Mouse (Mus musculus): ENCODE data around the gene Tmed6. TPM values are rescaled to one million over a fixed set of nuclear protein-coding genes. Genes with fewer than 3 reads are reported as not detected.
"Not testable (repeated sequence)": the region's sequence is repeated elsewhere in the genome, so short reads cannot be mapped to it uniquely, and the experiment has no call there.

Tmed6 gene
- total and polyA plus RNA-seq, 2 experiments from 2014 or later, result not detected

GRCm38 (mm10) chr8:107109816-107110435 lies 44.5 kb upstream of the Tmed6 start:
- DNase-seq (no peak), ATAC-seq (no peak)
- no peak overlapping the region for H3K4me3 ChIP-seq (ENCODE audit: low read depth, low read length)
- H3K36me3 ChIP-seq (ENCODE audit: insufficient read depth), result no peaks in the 10 kb centered on the region
- H3K4me2 ChIP-seq (ENCODE audit: low read depth), result no peak overlapping the region
- no peaks in the 10 kb centered on the region; the same call in 1 of the 2 replicates for H3K4me1 ChIP-seq (ENCODE audit: insufficient read depth)
- H3K9me3 ChIP-seq (ENCODE audit: low read length), result no peaks in the 10 kb centered on the region
- no peak for TF ChIP-seq CTCF (IDR thresholded peaks at IDR 0.05; ENCODE audit: low read depth)
- no peaks in the 10 kb centered on the region for H3K27me3 ChIP-seq (ENCODE audit: insufficient read depth, low read length)
- WGBS, result 88% methylated on average over 5 of the region's 5 CpGs
- H3K9ac ChIP-seq, result no peak overlapping the region
- no peak overlapping the region for H3K27ac ChIP-seq (ENCODE audit: low read depth, low read length)

GRCm38 (mm10) chr8:107108978-107109720 lies 43.7 kb upstream of the Tmed6 start:
- no peak for TF ChIP-seq CTCF (IDR thresholded peaks at IDR 0.05; ENCODE audit: low read depth)
- DNase-seq, result no peak
- WGBS, result 70% methylated on average over 23 of the region's 23 CpGs

GRCm38 (mm10) chr8:107108089-107108488 lies 42.6 kb upstream of the Tmed6 start:
- ATAC-seq; H3K4me1 ChIP-seq (ENCODE audit: insufficient read depth); H3K36me3 ChIP-seq (ENCODE audit: insufficient read depth); DNase-seq; H3K4me2 ChIP-seq (ENCODE audit: low read depth); H3K4me3 ChIP-seq (ENCODE audit: low read depth, low read length); H3K27me3 ChIP-seq (ENCODE audit: insufficient read depth, low read length); H3K27ac ChIP-seq (ENCODE audit: low read depth, low read length); H3K9ac ChIP-seq; H3K9me3 ChIP-seq (ENCODE audit: low read length): not testable (repeated sequence)
- 89% methylated on average over 5 of the region's 5 CpGs for whole genome bisulfite sequencing

More at GRCm38 (mm10) chr8:107108978-107109720, 43.7 kb upstream of the Tmed6 start:
- no peaks in the 10 kb centered on the region for H3K27me3 ChIP-seq (ENCODE audit: insufficient read depth, low read length)
- no peaks in the 10 kb centered on the region for H3K36me3 ChIP-seq (ENCODE audit: insufficient read depth)
- no peak overlapping the region for H3K9ac ChIP-seq
- no peaks in the 10 kb centered on the region; the same call in 1 of the 2 replicates for H3K4me1 ChIP-seq (ENCODE audit: insufficient read depth)
- H3K4me2 ChIP-seq (ENCODE audit: low read depth), result no peak overlapping the region
- no peak overlapping the region for H3K27ac ChIP-seq (ENCODE audit: low read depth, low read length)
- H3K9me3 ChIP-seq (ENCODE audit: low read length), result no peaks in the 10 kb centered on the region
- H3K4me3 ChIP-seq (ENCODE audit: low read depth, low read length), result no peak overlapping the region
- no peak for ATAC-seq

GRCm38 (mm10) chr8:107104547-107104946 lies 39.1 kb upstream of the Tmed6 start:
- H3K36me3 ChIP-seq (ENCODE audit: insufficient read depth), result no peaks in the 10 kb centered on the region
- TF ChIP-seq CTCF (IDR thresholded peaks at IDR 0.05; ENCODE audit: low read depth), result peak; percentile 87
- ATAC-seq (peak; percentile 32; the same call in 1 of the 2 replicates), DNase-seq (peak; percentile 79)
- H3K4me3 ChIP-seq (ENCODE audit: low read depth, low read length), result no peak overlapping the region
- no peaks in the 10 kb centered on the region for H3K4me1 ChIP-seq (ENCODE audit: insufficient read depth)
- H3K9me3 ChIP-seq (ENCODE audit: low read length), result no peaks in the 10 kb centered on the region
- no peak overlapping the region for H3K27ac ChIP-seq (ENCODE audit: low read depth, low read length)
- WGBS, result 10% methylated on average over 4 of the region's 4 CpGs
- H3K27me3 ChIP-seq (ENCODE audit: insufficient read depth, low read length), result no peaks in the 10 kb centered on the region
- H3K4me2 ChIP-seq (ENCODE audit: low read depth), result no peak overlapping the region
- no peak overlapping the region for H3K9ac ChIP-seq

GRCm38 (mm10) chr8:107100635-107101034 lies 35.2 kb upstream of the Tmed6 start:
- Histone ChIP-seq H3K4me1 (ENCODE audit: insufficient read depth) (no peaks in the 10 kb centered on the region), H3K27me3 (ENCODE audit: insufficient read depth, low read length) (no peaks in the 10 kb centered on the region), H3K36me3 (ENCODE audit: insufficient read depth) (no peaks in the 10 kb centered on the region), H3K4me3 (ENCODE audit: low read depth, low read length) (no peak overlapping the region), H3K9ac (no peak overlapping the region), H3K4me2 (ENCODE audit: low read depth) (no peak overlapping the region), H3K9me3 (ENCODE audit: low read length) (no peaks in the 10 kb centered on the region), H3K27ac (ENCODE audit: low read depth, low read length) (no peak overlapping the region)
- WGBS, result 94% methylated on average over 2 of the region's 2 CpGs
- no peak for ATAC-seq
- DNase-seq, result no peak
- TF ChIP-seq CTCF (IDR thresholded peaks at IDR 0.05; ENCODE audit: low read depth), result no peak

- Histone ChIP-seq H3K36me3 (ENCODE audit: insufficient read depth) (0 out of 2 replicates have a peak, but pooled peaks cover 5% of the 10 kb centered on the region), H3K27ac (ENCODE audit: low read depth, low read length) (peak within 1 kb of the TSS; percentile 89), H3K27me3 (ENCODE audit: insufficient read depth, low read length) (no peaks in the 10 kb centered on the region), H3K4me1 (ENCODE audit: insufficient read depth) (peaks cover 8% of the 10 kb centered on the region; the same call in 1 of the 2 replicates), H3K9me3 (ENCODE audit: low read length) (no peaks in the 10 kb centered on the region), H3K4me3 (ENCODE audit: low read depth, low read length) (peak within 1 kb of the TSS; percentile 74), H3K4me2 (ENCODE audit: low read depth) (peak within 1 kb of the TSS; percentile 59), H3K9ac (peak within 1 kb of the TSS; percentile 77)
- ATAC-seq, result peak; percentile 98
- DNase-seq, result peak; percentile 97
- 4% methylated on average over 38 of the region's 39 CpGs for WGBS
- TF ChIP-seq CTCF (IDR thresholded peaks at IDR 0.05; ENCODE audit: low read depth), result no peak
These were observed 31.1 kb upstream of the Tmed6 start, which contains the start of gene Terf2 for GRCm38 (mm10) chr8:107096366-107097036. Gene Terf2, minus strand, starts transcription at chr8:107096547.

Data from forebrain, postnatal 0 days (tissue).